Mouse (Mus musculus) hindbrain, embryonic 12.5 days (tissue): Measurements from ENCODE around the gene Acads. TPM values are rescaled to one million over a fixed set of nuclear protein-coding genes. Genes with fewer than 3 reads are reported as not detected.

ENCODE experiments used
- polyA plus RNA-seq: library from polyadenylated mRNA; unstranded; fragments of >200 nt; fragmentation: Nextera tagmentation; extraction: Ambion mirVana; gene quantifications from 2 replicates; pipeline ENCODE4 v1.2.1, GENCODE M21; 2016

Acads gene
- polyA plus RNA-seq, 1 experiment from 2014 or later = 41.9 TPM

Other genes with a start within 250 kb of the Acads start
- 2.0 and 3.0 TPM in 2 replicates for gene Oasl2, start 222.4 kb downstream of the Acads start, polyA plus RNA-seq
- 0.13 and 0.17 TPM in 2 replicates for gene Oasl1, start 196.1 kb downstream of the Acads start, polyA plus RNA-seq
- gene 2210016L21Rik, start 177.2 kb downstream of the Acads start, polyA plus RNA-seq = 66.7 and 72.0 TPM in 2 replicates
- 0.06 TPM in 1 of 2 replicates, not detected in the other for gene Hnf1a, start 148.3 kb downstream of the Acads start, polyA plus RNA-seq
- 27.5 and 31.1 TPM in 2 replicates for gene Sppl3, start 108.2 kb downstream of the Acads start, polyA plus RNA-seq
- gene Gm10401, start 21.1 kb downstream of the Acads start, polyA plus RNA-seq = 22.3 and 30.3 TPM in 2 replicates
- gene Unc119b, start 15.6 kb upstream of the Acads start, polyA plus RNA-seq = 57.5 and 62.0 TPM in 2 replicates
- gene Mlec, start 38.8 kb upstream of the Acads start, polyA plus RNA-seq = 65.0 and 72.9 TPM in 2 replicates
- 10.3 and 10.5 TPM in 2 replicates for gene Cabp1, start 75.0 kb upstream of the Acads start, polyA plus RNA-seq
- 78.6 and 90.5 TPM in 2 replicates for gene Pop5, start 116.5 kb upstream of the Acads start, polyA plus RNA-seq
- gene Rnf10, start 153.6 kb upstream of the Acads start, polyA plus RNA-seq = 197 and 202 TPM in 2 replicates
- gene Coq5, start 160.3 kb upstream of the Acads start, polyA plus RNA-seq = 48.1 and 51.3 TPM in 2 replicates
- gene Dynll1, start 181.7 kb upstream of the Acads start, polyA plus RNA-seq = 1,295 and 1,383 TPM in 2 replicates
- 306 and 309 TPM in 2 replicates for gene Srsf9, start 207.8 kb upstream of the Acads start, polyA plus RNA-seq
- gene Gatc, start 221.8 kb upstream of the Acads start, polyA plus RNA-seq = 31.6 and 38.6 TPM in 2 replicates
- gene Triap1, start 221.9 kb upstream of the Acads start, polyA plus RNA-seq = 49.5 and 54.5 TPM in 2 replicates
- 728 and 823 TPM in 2 replicates for gene Cox6a1, start 229.6 kb upstream of the Acads start, polyA plus RNA-seq